Mouse (Mus musculus) gastrocnemius, postnatal 10 days (tissue): ENCODE measurements around the gene Kif27. TPM values are rescaled to one million over a fixed set of nuclear protein-coding genes. Genes with fewer than 3 reads are reported as not detected.

Experiments
- DNase-seq: peaks from one replicate; pipeline ENCODE4 v3.0.0; 2021; ENCODE audit warnings: mixed read lengths
- microRNA-seq, 2 experiments: library from miRNA; unstranded; fragments of <30 nt; microRNA quantifications; one replicate each; pipeline ENCODE4 v1.2.0; 2021
- total RNA-seq, 2 experiments: library from RNA; stranded (reverse); gene quantifications; 2 replicates each; pipeline ENCODE4 v1.2.3; 2021

Gene Kif27
- total RNA-seq, 2 experiments from 2014 or later: 0.33 to 0.34 TPM

DNA sequence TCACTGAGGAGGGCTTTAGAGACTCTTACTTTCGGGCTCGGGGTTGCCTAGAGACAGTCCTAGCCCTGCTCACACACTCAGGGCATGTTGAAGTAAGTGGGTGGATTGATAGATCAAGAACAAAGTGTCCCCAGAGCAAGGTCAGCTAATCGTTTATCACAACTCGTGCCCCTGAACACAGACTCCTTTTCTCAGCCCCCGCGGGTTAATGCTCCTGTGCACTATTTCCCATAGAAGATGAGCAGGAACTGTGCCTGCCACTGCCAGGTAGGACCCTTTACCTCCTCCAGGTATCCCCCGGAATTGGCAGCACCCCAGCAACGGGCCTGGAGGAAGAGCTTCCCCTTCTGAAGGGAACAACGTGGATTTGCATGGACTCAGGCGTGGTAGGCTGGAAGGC lies 82.7 kb downstream of the Kif27 start:
- no peak for DNase-seq

DNA sequence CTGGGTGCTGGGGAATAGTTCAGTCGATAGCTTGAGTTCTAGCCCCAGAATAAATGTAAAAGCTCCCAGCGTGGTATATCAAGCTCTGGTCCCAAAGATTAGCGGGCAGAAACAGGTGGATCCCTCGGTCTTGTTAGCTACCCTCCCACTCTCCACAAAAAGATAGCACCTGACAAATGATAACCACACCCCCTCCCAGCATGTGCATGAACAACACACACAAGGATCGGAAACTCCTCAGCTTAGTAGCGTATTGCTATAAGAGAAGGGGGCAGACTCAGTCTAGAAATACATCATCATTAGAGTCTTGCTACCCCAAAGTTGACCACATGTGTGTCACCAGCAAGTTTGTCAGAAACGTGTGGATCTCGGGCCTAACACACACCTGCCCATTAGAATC lies 83.3 kb downstream of the Kif27 start, which contains the start of gene Gkap1:
Gene Gkap1 (minus strand): TSS at position 101 of the 400 bp plus-strand sequence.
- no peak for DNase-seq

DNA sequence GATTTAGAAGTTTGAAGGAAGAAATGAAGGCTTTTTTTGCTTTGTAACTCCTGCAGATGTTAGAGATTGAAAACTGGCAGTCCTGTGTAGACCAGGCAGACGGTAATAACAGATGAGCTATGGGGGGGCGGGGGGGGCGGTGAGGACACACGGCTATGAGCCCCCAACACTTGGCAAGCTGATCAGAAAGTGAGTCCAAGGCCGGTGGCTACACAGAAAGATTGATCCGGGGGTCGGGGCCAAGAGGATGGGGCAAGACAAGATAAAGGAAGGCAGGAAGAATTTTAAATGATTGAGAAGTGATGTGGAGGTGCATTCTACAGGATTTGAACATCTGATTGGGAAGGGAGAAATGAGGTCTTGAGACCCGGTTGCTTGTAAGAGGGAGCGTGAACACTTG lies 83.8 kb downstream of the Kif27 start:
- DNase-seq: no peak

DNA sequence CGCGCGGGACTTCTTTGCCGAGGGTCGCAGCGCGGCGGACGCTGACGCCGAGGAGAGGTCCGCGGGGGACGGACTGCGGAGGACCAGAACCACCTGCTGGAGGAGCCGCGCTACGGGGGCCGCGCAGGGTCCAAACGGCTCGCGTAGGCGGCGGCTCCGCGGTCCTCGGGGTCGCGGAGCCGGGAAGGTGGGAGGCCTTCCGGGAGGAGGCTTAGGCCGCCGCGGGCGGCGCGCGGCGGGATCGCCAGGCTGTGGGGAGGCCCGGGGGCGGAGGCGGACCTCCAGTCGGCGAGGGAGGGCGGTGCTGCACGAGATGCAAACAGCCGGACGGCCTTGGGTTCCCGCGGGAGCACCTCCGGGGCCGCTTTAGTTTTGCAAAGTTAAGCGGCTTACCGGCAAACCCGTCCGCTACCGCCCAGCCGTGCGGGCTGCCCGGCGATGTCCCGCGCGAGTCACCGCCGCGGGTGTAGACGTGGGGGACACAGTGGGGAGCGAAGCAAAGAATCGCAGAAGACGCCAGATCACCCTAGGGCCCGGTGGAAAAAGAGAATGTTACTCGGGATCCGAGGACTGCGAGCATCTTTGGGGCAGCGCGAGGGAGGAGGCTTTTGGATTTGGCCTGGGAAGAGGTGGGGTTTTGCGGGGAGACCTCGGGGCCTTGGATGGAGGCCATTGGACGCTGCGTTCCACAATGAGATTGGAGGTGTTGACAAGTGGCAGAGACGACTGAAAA lies 84.5 kb downstream of the Kif27 start:
- peak; percentile 78 for DNase-seq

DNA sequence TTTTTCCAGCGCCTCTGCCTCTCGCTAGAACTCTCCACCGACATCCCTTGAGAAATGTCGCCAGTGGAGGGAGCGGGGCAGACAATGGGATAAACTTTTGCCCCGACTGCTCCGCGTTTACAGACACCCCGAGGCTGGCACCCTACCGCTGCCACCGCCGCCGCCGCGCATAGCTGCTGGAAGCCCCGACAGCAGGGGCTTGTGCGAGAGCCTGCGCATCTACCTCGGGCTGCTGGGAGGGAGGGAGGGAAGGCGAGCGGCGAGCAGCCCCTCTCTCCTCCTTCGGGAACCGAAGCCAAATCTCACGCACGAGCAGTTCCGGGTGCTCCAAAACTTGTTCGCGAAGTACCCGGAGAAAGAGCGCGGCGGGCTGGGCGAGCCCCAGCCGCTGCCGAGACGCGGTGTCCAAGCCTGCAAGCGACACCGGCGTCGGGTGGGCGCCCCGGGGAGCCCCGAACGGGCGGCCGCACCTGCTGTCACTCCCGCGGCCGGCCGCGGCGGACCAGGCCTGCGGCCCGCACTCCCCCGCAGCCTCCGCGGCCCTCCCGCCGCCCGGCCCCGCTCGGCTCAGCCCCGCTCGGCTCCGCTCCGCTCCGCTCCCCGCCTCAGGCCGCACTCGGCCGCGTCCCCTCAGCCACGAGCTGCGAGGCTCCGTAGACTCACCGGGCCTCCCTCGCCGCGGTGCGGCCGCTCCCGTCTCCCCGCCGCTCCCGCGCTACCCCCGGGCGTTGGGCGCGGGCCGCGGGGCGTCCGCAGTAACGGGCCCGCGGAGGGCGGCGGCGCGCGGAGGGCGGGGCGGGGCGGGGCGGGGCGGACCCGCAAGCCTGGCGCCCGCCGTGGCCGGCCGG lies 85.3 kb downstream of the Kif27 start:
- peak; percentile 47 for DNase-seq

DNA sequence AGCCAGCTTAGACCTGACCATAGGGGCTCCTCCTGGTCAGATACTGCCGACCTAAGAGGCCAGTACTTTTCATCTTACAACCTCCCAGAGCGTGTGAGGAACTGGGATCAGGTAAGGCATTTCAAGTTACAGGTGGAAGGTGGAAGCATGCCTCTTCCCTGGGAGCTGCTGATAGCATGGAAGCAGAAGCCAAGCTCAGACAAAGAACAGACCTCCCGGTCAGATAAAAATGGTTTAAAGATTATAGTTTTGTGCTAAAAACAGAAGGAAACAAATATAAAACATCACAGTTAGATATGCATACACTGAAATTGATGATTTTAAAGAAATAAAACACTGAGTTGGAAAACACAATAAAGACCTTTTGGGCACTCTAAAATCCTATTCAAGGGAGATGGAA lies 92.1 kb downstream of the Kif27 start:
- DNase-seq: no peak

DNA sequence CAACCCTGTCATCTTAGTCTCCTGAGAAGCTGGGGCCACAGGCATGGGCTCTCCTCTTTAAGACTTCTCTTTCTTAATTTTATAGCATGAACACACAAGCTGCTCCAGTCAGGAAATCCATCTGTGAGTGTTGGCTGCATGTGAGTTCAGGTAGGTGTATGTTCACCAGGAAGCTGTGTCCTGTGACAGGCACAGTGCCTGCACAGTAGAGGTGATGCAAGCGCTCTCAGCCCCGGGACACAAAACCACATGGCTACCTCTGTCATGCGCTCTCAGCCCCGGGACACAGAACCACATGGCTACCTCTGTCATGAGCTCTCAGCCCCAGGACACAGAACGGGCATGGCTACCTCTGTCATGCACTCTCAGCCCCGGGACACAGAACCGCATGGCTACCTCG lies 95.4 kb downstream of the Kif27 start:
- no peak for DNase-seq

DNA sequence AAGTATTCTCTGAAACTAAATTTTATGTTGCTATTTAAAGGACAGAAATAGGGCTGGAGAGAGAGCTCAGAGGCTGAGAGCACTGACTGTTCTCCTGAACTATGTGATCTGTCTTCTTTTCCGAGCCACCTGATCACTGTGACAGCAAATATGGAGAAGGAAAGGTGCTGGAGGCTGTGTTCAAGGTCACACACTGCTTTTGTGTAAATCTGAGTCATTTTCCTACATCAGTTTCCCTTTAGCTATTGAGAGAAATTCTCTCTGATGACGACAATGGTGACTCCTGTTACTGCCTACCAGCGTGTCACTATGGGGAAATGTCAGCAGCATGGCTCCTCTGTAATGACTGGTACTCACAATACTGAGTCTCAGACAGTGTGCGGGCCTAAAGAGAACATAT lies 97.2 kb downstream of the Kif27 start:
- DNase-seq: no peak

DNA sequence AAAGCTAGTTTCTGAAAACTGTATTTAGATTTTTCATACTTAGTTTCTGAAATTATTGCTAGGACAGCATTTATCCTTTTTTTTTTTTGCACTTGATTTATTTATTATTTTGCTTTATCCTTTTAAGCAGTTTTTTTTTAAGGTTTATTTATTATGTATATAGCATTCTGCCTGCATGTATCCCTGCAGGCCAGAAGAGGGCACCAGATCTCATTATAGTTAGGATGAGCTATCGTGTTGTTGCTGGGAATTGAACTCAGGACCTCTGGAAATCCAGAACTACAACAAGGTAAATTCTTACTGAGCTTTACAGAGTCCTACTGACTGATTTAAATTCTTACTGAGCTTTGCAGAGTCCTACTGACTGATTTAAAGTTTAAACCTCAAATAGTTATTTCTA lies 105.7 kb downstream of the Kif27 start:
- no peak for DNase-seq

DNA sequence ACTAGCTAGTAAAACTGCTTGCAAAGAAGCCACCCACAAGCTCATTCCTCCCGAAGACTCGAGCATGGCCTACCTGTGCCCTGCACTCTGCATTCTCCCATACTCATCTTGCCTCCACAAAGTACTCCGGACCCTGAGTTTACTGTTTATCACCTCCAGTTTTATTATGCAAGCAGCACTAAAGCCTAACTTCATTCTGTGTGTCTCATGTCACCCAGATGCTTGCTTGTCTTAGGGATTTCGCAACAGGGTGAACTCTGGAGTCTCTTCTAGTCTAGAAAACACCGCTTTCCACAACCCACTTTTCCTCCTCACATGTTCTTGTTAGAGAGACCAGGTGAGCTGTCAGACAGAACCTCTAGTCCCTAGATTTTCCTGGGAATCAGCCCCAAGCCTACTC lies 110.0 kb downstream of the Kif27 start:
- DNase-seq: no peak

Small RNAs within 50 kb of the gene (microRNA-seq; reads per million reads assigned to microRNA genes)
- gene Mir6369 (0 reads per million in 2 experiments), gene Mir7-1 (13.7 to 19.6 reads per million in 2 experiments)

Other genes starting within 250 kb of the Kif27 start
- gene Klhl3, start 245.5 kb downstream of the Kif27 start, total RNA-seq: 1 to 10 TPM; 1.4 TPM
- 10 to 100 TPM; 90.3 to 91.7 TPM for gene Hnrnpa0, start 230.6 kb downstream of the Kif27 start, total RNA-seq
- 1 to 10 TPM; 9.6 to 9.7 TPM for gene Idnk, start 201.5 kb downstream of the Kif27 start, total RNA-seq
- gene Ubqln1, start 143.5 kb downstream of the Kif27 start, total RNA-seq: 10 to 100 TPM; 48.8 to 53.6 TPM
- 10 to 100 TPM; 24.9 to 26.7 TPM for gene Gkap1, start 83.4 kb downstream of the Kif27 start, total RNA-seq
- gene 2210016F16Rik, start 26.1 kb upstream of the Kif27 start, total RNA-seq: 10 to 100 TPM; 11.5 to 11.9 TPM
- 1 to 10 TPM; 6.5 to 7.8 TPM for gene Rmi1, start 43.1 kb upstream of the Kif27 start, total RNA-seq
- 100 to 1,000 TPM; 504 to 564 TPM for gene Hnrnpk, start 44.2 kb upstream of the Kif27 start, total RNA-seq